Mouse (Mus musculus): ENCODE measurements around the gene Ptprk.

- no peak for TF ChIP-seq CTCF (IDR thresholded peaks at IDR 0.05; ENCODE audit: borderline replicate concordance, control insufficient read depth, extremely low read depth, insufficient read depth, low read length, poor library complexity)
- TF ChIP-seq POLR2A (IDR thresholded peaks at IDR 0.05; ENCODE audit: control insufficient read depth, extremely low read depth, insufficient read depth, low read length, poor library complexity): no peak
Measured at GRCm38 (mm10) chr10:28128011-28128410, 53.4 kb downstream of the Ptprk start.
